Mouse (Mus musculus): ENCODE measurements at regions not wholly inside any gene's neighbourhood (a gene's known extent, or its start where the extent isn't known, plus 50 kb on each side); places are given as distances from the start of the nearest gene placed in this dataset.

DNA sequence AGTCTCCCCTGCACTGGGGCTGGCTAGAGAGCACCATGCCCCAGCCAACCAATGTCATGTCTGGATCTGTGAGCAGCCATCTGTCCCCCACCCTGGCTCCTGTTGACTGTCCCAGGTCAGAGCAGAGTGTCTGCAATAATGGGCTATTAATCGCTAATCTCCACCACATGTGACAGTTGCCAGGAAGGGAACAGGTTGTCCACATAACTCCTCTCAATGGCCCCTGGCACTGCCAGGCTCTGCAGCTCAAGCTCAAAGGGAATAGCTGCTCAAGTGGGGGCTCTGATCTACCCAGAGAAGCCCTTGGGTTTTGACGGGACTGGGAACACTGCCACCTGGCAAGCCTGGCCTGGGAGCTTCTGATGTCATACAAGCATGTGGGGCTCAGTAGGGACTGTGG, 231.4 kb downstream of the Cryba4 start:
- no peak for DNase-seq (ENCODE audit: low spot score)

DNA sequence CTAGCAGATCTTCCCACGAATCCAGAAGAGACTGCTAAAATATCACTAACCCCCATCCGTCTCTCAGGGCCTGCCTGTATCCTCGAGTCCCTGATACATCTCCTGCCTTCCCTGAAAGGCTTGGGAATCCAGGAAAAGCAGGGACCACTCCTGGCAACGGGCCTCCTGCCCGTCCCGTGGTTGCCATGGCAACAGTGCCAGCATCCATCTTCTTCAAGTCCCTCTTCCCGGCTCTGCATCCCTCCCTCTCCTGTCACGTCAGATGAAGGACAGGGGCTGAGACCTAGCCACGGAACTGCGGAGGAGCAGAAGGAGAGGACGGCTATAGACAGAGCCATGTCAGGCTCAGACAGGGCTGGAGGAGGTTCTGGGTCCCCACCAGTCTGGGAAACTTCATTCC, 222.4 kb downstream of the Cryba4 start:
- no peak for DNase-seq (ENCODE audit: low spot score)

DNA sequence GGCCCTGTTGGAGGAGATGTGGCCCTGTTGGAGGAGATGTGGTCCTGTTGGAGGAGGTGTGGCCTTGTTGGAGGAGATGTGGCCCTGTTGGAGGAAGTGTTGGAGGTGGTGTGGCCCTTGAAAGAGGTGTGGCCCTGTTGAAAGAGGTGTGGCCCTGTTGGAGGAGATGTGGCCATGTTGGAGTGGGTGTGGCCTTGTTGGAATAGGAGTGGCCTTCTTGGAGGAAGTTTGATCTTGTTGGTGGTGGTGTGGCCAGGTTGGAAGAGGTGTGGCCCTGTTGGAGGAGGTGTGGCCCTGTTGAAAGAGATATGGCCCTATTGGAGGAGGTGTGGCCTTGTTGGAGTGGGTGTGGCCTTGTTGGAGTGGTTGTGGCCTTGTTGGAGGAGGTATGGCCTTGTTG, 220.3 kb downstream of the Cryba4 start:
- no peak for DNase-seq (ENCODE audit: low spot score)

DNA sequence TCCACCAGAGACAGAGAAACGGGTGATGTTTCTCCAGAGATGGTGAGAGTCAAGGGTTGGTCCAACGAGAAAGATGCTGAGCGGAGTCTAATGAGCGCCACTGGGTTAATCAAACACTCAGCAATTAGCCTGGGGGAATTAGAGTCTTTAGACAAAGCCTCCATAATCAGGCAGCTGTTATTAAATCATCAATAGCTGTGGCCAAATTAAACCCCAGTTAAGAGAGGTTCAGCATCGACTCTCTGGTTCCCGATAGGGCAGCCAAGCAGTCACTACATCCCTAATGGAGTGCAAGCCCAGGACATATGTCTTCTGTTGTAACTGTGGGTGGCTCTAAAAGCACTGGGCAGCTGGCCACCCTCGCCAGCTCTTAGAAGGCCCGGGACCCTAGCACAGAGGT, 216.9 kb downstream of the Cryba4 start:
- DNase-seq (ENCODE audit: low spot score): no peak

DNA sequence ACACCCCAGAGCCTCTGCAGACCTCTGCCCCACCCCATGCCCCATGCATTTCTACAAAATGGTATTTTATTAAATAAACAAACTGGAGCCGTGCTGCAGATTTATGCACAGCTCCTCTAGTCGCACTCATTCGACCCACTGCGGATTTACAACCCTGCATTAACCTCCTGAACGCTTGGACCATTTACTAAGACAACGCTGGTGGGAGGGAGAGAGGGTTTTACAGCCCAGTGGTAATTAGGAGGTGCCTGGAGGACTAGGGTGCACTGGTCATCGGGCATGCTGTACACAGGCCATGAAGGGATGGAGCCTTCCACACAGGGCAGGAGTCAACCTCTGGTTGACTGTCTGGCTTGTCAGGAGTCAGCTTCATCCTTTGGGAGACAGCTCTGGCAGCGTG, 215.2 kb downstream of the Cryba4 start:
- DNase-seq (ENCODE audit: low spot score): no peak

DNA sequence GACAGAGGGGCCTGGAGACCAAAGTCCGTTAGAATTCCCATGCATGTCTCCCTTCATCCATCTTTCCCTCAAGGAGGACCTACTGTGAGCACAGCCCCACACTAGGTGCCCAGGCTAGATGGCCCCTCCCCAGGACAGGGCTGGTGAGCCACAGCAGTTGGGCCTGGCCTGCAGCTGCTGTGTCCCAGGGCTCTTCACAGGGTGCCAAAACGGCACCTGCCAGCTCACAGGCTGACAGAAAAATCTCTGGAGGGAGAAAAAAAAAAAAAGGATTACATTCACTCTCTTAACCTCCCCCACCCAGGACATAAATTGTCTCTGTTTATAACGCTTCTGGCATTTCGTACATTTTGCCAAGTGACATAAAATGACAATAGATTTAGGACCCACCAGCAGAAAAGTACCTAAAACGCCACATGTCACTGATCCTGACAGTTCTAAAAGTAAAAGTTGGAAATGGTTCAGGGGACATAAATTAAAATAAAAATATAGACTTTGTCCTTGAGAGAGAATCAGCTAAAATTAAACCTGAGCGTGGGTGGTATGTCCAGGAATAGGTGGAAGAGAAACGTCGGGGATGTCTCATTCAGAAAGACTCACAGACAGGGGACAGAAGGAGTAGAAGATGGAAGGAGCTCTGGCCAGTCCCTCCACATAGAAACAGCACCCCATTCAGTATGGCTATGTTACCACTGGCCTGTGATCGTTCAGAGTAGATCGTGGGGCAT, 212.5 kb downstream of the Cryba4 start:
- DNase-seq (ENCODE audit: low spot score): no peak

DNA sequence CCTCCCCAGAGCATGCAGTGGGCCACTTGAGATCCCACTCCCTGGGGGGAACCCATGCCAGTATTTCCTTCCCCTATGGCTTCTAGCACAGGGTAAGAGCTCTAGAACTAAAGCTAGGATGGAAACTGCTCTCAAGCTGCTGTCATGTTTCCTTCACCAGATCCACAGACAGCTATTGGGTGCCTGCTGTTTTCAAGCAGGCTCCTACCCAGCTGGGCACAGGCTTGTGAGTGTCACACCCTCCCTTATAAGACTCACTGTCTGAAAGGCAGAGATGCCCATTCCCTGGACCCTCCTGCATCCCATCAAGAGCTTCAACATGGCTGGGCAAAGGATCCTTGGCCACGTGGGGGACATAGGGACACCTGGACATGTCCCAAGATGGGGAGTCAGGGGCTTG, 211.6 kb downstream of the Cryba4 start:
- no peak for DNase-seq (ENCODE audit: low spot score)

DNA sequence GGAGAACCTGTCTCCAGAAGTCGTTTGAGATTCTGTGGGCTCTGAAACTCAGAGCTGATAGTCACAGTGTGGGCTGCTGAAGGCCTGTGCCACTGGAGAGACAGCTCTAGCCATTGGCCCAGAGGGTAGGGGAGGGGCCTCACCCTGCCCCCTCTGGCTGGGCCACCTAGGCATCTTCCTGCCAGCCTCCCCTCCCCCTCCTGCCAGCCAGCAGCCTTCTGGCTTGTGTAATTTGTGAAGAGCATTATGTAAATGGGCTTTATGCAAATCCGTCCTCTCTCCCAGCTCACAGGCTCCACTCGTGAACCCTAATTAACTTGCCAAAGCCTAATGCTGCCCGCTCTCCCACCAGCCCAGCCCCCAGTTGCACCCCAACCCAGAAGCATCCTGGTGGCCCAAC, 211.0 kb downstream of the Cryba4 start:
- DNase-seq (ENCODE audit: low spot score): no peak

DNA sequence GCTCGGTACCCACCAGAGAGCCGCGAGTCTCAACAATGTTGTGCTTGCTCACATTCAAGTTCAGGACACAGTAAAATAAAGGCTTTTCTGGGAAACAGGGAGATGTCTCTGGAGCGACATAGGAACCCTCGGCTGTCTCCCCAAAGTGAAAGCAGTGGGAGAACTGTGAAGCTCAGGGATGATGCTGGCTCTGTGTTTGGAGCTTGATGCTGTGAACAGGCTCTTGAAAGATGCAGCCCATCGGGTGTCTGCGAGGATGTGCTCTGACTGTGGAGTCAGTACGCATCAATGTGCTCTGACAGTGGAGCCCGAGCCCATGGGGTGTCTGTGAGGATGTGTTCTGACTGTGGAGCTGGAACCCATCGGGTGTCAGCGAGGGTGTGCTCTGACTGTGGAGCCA, 210.1 kb downstream of the Cryba4 start:
- DNase-seq (ENCODE audit: low spot score): no peak

DNA sequence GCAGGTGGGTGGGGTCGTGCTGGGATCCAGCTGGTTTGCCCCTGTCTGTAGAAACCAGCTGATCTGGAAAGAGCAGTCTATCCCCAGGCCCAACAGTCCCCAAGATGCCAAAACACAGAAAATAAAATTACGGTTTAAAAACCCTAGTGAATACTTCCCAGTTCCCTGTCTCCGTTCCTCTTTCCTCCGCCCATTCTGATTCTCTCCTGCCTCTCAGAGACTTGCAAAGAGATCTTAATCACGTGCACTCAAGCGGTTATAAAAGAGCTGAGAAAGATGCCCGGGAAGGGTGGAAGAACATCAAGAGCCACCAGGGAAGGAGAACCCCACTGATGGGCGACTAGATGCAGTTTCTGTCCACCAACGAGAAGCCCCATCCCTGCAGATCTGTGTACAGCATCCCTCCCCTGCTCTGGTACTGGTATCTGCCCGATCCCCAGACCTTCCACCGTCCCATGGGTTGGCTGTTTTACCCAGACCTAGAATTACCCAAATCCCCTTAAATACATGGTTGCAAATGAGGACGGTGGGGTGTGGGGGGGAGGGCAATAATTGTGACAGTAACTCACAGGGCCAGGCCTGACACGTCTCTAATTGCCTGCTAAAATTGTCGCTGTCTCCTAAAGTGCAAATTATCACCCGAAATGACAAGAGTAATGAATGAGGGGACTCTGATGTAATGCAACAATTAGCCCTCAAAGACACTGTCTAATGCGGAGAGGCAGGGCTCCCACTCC, 202.1 kb downstream of the Cryba4 start:
- no peak for DNase-seq (ENCODE audit: low spot score)

DNA sequence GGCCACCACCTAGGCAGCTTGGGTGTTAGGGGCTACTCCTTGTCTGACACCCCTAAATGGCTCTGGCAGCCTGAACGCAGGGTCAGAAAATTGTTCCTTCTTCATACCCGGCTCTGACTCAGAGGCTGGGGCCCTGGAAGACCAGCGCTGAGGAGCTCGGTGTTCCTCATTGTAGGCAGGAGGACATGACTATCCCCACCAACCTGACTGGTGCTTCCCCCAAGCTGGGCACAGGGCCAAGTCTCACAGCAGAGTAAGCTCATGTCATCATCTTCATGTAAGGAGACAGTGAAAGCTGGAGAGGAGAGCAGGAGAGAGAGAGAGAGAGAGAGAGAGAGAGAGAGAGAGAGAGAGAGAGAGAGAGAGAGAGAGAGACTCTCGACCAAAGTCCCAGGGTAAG, 201.4 kb downstream of the Cryba4 start:
- no peak for DNase-seq (ENCODE audit: low spot score)

DNA sequence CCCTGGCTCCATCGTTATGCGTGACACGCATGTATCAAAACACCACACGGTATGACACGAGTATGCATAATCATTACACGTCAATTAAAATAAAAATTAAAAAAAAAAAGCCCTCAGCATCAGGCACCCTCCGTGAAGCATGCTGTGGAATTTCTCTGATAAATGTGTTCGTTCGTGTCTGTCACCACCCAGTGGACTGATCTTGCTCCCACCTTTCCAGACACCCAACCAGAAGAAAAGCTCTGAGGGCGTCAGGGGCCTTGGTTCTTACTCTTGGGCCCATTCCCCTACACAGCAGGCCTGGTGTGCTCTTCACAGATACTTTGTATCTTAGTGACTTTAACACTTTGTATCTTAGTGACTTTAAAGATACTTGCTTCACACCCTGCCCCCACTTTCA, 200.5 kb downstream of the Cryba4 start:
- DNase-seq (ENCODE audit: low spot score): no peak

DNA sequence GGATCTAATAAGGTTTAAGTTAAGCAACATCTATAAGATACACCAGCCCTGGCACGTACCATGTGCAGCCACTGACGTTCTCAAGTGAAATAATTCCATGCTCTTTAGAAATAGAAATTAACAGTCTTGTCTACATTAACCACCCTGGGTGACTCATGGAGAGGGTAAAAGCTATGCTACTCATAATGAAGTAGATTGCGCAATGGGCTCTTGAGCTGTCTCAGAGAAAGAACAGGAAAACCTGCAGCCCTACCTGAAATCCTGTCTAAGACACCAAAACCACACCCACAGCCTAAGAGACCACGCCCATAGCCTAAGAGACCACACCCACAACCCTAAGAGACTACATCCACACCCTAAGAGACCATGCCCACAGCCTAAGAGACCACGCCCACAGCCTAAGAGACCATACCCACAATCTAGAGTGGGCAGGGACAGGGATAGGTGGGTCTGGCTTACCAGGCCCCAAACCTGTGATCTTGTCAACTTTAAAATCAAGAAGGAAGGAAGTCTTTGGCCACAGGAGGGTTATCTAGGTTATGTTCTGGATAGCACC, 198.6 kb downstream of the Cryba4 start:
- DNase-seq (ENCODE audit: low spot score): no peak

DNA sequence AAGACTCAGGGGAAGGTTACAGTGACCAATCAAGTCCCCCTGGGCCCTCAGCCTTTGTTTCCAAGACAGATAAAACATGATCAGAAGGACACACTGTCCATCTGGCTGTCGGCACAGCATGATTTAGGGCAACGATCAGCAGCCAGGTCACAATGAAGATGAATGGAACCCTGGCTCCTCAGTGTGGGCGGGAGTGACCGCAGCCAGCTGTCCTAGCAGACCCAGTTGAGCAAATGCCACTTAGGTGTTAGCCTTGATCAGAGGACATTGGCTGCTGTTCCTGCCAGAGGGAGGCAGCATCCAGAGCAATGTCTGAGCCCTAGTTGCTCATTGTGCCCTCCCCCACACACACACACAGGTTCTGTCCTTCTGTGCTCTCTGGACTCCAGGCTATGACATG, 197.3 kb downstream of the Cryba4 start:
- DNase-seq (ENCODE audit: low spot score): no peak

DNA sequence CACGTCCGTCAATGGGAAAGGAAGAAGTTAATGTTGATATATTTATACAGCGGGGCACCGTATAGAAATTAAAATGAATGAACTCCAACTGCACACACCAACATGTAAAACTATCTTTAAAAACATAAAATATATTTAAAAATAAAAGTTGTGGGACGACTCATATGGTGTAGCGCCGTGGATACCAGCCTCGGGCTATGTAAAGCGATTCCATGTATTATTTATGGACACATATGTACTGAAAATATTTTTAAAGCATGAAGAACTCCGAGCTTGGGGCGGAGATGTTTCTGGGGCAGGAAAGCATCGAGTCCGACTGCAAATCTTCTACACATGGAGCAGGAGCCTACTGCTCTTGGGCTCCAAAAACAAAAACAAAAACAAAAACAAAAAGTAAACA, 182.4 kb downstream of the Cryba4 start:
- DNase-seq (ENCODE audit: low spot score): no peak

DNA sequence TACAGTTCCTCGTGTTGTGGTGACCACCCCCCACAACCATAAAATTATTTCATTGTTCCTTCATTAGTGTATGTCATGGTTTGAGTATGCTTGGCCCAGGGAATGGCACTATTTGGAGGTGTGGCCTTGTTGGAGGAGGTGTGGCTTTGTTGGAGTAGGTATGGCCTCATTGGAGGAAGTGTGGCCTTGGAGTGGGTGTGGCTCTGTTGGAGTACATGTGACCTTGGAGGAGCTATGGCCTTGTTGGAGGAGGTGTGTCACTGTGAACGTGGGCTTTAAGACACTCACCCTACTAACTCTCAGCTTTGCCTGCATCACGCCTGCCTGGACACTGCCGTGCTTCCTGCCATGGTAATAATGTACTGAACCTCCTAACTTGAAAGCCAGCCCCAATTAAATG, 179.9 kb downstream of the Cryba4 start:
- DNase-seq (ENCODE audit: low spot score): no peak

DNA sequence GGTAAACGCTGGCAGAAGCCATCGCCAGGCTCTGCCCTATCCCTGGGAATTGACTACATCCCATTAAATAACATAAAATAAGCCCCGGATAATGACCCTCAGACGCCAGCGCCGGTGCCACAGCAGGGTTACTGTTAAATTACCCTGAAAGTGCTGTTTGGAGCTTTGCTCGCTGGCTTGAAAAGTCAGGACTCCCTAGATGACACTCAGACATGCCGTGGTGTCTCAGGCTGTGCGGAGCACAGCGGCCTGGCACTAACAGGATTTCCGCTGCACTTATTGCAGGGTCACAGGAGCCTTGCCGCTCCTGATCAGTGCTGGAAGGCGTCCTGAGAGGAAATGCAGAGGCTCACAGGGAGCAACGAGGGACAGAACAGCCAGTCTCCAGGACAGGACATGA, 175.2 kb downstream of the Cryba4 start:
- no peak for DNase-seq (ENCODE audit: low spot score)

DNA sequence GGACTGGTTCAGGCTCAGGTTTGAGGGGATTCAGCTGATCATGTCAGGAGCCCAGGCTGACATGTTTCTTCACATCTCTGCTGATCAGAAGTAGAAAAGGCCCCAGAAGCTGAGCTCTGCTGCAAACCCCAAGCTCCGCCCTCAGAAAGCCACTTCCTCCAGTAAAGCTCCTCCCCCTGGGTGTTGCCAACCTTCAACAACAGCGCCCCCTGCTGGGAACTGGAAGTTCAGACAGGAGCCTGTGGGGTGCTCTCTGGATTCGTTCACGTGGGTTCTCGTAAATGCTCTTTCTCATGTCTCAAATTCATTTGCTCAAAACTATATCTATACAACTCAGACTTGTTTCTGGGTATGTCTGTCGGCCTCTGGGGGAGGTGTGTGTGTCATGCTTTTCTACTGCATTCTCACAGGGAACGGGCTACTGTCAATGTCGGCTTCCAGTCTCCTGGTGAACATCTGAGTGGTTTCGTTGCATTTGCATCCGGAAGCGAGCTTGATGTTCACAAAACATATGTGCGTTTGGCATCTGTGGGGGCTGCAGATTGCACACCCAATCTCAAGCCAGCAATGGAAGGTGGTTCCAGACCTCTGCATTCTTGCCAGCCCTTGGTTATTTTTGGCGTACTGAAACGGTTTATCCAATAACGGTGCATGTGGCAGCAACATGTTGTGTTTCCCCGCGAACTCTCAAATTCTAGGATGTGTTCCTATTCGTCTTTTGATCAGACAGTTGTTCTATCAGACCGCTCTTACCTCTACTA, 174.3 kb downstream of the Cryba4 start:
- no peak for DNase-seq (ENCODE audit: low spot score)

DNA sequence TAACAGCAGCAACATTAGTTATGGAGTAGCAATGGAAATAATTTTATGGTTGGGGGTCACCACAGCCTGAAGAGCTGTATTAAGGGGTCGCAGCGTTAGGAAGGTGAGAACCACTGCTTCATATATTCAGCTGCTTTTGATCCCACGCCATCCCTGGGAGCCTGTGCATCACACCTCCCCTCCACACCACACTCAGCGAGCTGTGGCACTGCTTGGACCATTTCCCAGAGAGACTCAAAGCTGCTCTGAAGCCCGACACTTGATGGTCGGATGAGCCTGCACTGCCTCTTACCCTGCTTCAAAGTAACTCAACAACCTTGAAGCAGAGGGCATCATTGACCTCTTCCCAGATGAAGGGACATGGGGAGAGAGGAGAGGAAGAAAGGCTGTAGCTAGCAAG, 171.3 kb downstream of the Cryba4 start:
- no peak for DNase-seq (ENCODE audit: low spot score)

DNA sequence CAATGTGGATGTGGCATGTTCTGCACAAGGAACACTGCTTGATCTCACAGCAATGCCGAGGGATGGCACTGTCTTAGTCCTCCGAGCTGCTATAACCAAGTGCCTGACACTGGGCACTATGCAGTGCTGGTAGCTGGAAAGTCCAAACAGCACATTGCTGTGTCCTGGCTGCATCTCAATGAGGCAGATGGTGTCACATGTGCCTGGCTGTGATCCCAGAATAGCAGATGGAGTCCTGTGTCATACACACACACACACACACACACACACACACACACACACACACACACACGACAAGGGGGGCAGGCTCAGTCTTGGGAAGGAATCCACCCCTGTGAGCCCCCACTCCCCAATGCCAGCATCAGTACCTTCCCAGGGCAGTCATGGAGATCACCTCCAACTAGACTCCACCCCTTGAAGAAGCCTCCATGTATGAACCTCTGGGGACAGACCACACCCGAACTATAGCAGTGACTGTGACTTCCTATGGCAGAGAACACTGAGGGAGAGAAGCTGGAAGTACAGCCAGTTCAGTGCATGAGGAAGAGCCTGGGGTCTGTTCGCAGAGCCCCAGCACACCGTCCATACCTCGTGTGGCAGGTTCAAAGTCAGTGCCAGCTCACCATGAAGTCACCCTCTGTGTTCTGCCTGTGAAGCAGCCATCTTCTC, 160.3 kb downstream of the Cryba4 start:
- no peak for DNase-seq (ENCODE audit: low spot score)

DNA sequence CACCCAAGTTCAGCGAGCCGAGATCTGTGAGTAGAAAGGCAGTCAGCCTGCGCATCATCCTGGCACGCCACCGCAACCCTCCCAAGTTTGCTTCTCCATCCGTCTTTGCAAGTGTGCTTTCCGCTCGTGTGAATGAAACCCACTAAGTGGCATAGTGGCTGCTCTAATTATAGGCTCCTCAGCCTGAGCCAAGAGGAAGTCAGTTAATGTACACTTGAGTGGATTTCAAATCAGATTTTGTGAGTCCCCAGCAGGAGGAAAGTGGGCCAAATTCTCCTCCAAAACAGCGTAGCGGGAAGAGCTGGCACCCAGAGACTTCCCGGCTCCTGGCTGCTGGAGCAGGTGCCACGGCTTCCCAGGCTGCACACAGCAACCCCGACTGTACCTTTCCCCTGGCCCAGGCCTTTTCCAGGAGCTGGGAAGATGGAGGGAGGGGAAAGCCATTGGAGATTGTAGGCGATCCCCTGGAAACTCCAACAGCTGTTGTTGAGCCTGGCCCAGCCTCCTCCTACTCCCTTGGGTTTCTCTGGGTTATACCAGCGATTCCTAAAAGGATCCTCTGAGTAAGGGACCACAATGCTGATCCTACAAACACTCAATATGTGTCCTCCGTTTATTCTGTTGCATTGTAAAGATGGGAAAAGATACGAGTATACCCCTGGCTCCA, 158.3 kb downstream of the Cryba4 start:
- DNase-seq (ENCODE audit: low spot score): no peak
